Mouse (Mus musculus) heart, embryonic 16.5 days (tissue): Measurements from ENCODE around the gene Zbtb32. TPM values are rescaled to one million over a fixed set of nuclear protein-coding genes. Genes with fewer than 3 reads are reported as not detected.

Experiments used
- ATAC-seq: fragments of 200-750 bp; cut with Nextera tagmentation; replicated peaks from 2 replicates; pipeline ENCODE4 v1.8.0; 2017; ENCODE audit warnings: moderate number of reproducible peaks; ENCODE audit not compliant: insufficient read depth, low FRiP score; ENCODE audit errors: extremely low read depth
- H3K27ac ChIP-seq: fragments of 300-500 bp; sonication (generic); 2 replicates; pipeline ENCODE4 v1.5.1; 2014; ENCODE audit warnings: mild to moderate bottlenecking, low read length, control low read depth, moderate library complexity
- H3K27me3 ChIP-seq: fragments of 300-500 bp; sonication (generic); 2 replicates; pipeline ENCODE4 v1.6.1; 2014; ENCODE audit warnings: low read length, mixed read lengths; ENCODE audit not compliant: control insufficient read depth, insufficient read depth
- H3K36me3 ChIP-seq: fragments of 300-500 bp; sonication (generic); 2 replicates; pipeline ENCODE4 v1.6.1; 2014; ENCODE audit not compliant: control insufficient read depth, insufficient read depth
- H3K4me1 ChIP-seq: fragments of 300-500 bp; sonication (generic); 2 replicates; pipeline ENCODE4 v1.6.1; 2014; ENCODE audit warnings: low read length, mixed read lengths; ENCODE audit not compliant: control insufficient read depth, insufficient read depth
- H3K4me2 ChIP-seq: fragments of 300-500 bp; sonication (generic); 2 replicates; pipeline ENCODE4 v1.6.1; 2014; ENCODE audit warnings: low read depth, mild to moderate bottlenecking, control low read depth, low read length
- H3K4me3 ChIP-seq: fragments of 300-500 bp; sonication (generic); 2 replicates; pipeline ENCODE4 v1.5.1; 2014; ENCODE audit warnings: mild to moderate bottlenecking, control low read depth, low read length
- H3K9ac ChIP-seq: fragments of 300-500 bp; sonication (generic); 2 replicates; pipeline ENCODE4 v1.6.1; 2014; ENCODE audit warnings: low read length, control low read depth
- H3K9me3 ChIP-seq: fragments of 300-500 bp; sonication (generic); replicated peaks from 2 replicates; pipeline ENCODE4 v1.6.1; 2016; ENCODE audit warnings: low read length; ENCODE audit not compliant: control insufficient read depth
- WGBS: fragments of 180-500 bp; shearing (Covaris S2); extraction: QIAGEN DNeasy Blood & Tissue Kit; methylation state at CpG from one replicate; pipeline ENCODE4 v1.1.7; 2014; 5-methylcytosine and 5-hydroxymethylcytosine counted together
- polyA plus RNA-seq: library from polyadenylated mRNA; unstranded; fragments of >200 nt; fragmentation: Nextera tagmentation; extraction: Ambion mirVana; gene quantifications from 2 replicates; pipeline ENCODE4 v1.2.1, GENCODE M21; 2015

Zbtb32 gene
- 0.24 and 0.51 TPM in 2 replicates for polyA plus RNA-seq

- Histone ChIP-seq H3K4me1 (peaks cover 6% of the 10 kb centered on the region; the same call in 1 of the 2 replicates), H3K27ac (peak within 1 kb of the TSS; percentile 28; the same call in 1 of the 2 replicates), H3K27me3 (no peaks in the 10 kb centered on the region), H3K9ac (0 out of 2 replicates have a peak within 1 kb of the TSS, but pooled peaks have one; percentile 36), H3K36me3 (no peaks in the 10 kb centered on the region), H3K4me2 (0 out of 2 replicates have a peak within 1 kb of the TSS, but pooled peaks have one; percentile 3), H3K9me3 (no peaks in the 10 kb centered on the region), H3K4me3 (no peak within 1 kb of the TSS)
- ATAC-seq: no peak
- 92% methylated on average over 12 of the region's 12 CpGs for WGBS
These were observed at the start of gene Zbtb32 for GRCm38 (mm10) chr7:30598786-30599185. Gene Zbtb32, minus strand, starts transcription at chr7:30598909.

- Histone ChIP-seq H3K4me3 (no peak overlapping the region), H3K9me3 (no peaks in the 10 kb centered on the region), H3K9ac (no peak overlapping the region), H3K27ac (no peak overlapping the region), H3K4me2 (no peak overlapping the region), H3K36me3 (peaks cover 31% of the 10 kb centered on the region), H3K27me3 (peaks cover 21% of the 10 kb centered on the region), H3K4me1 (peaks cover 6% of the 10 kb centered on the region; the same call in 1 of the 2 replicates)
- 13% methylated on average over 4 of the region's 4 CpGs for WGBS
- no peak for ATAC-seq
These were observed 40.4 kb upstream of the Zbtb32 start for GRCm38 (mm10) chr7:30639083-30639482.

- Histone ChIP-seq H3K4me1 (peaks cover 6% of the 10 kb centered on the region; the same call in 1 of the 2 replicates), H3K36me3 (peaks cover 12% of the 10 kb centered on the region), H3K4me3 (no peak overlapping the region), H3K9me3 (no peaks in the 10 kb centered on the region), H3K4me2 (no peak overlapping the region; the same call in 1 of the 2 replicates), H3K27me3 (peaks cover 43% of the 10 kb centered on the region), H3K9ac (no peak overlapping the region), H3K27ac (no peak overlapping the region)
- no peak for ATAC-seq
- WGBS: 20% methylated on average over 11 of the region's 11 CpGs
These were observed 37.7 kb upstream of the Zbtb32 start for GRCm38 (mm10) chr7:30636395-30636794.

- no peak for ATAC-seq
- H3K4me2 ChIP-seq: peak within 1 kb of the TSS; percentile 5; the same call in 1 of the 2 replicates
- no peak within 1 kb of the TSS for H3K27ac ChIP-seq
- H3K4me1 ChIP-seq: peaks cover 6% of the 10 kb centered on the region; the same call in 1 of the 2 replicates
- H3K36me3 ChIP-seq: peaks cover 7% of the 10 kb centered on the region
- H3K4me3 ChIP-seq: no peak within 1 kb of the TSS; the same call in 1 of the 2 replicates
- 5% methylated on average over 5 of the region's 5 CpGs for WGBS
- H3K9ac ChIP-seq: no peak within 1 kb of the TSS
- H3K27me3 ChIP-seq: peaks cover 45% of the 10 kb centered on the region
- H3K9me3 ChIP-seq: no peaks in the 10 kb centered on the region
These were observed 37.0 kb upstream of the Zbtb32 start, which contains the start of gene Etv2 for GRCm38 (mm10) chr7:30635752-30636151. Gene Etv2, minus strand, starts transcription at chr7:30635852.

- H3K9me3 ChIP-seq: no peaks in the 10 kb centered on the region
- H3K9ac ChIP-seq: no peak overlapping the region
- peaks cover 5% of the 10 kb centered on the region; the same call in 1 of the 2 replicates for H3K4me1 ChIP-seq
- ATAC-seq: peak; percentile 37; the same call in 1 of the 2 replicates
- no peak overlapping the region for H3K27ac ChIP-seq
- peaks cover 47% of the 10 kb centered on the region for H3K27me3 ChIP-seq
- H3K36me3 ChIP-seq: no peaks in the 10 kb centered on the region
- H3K4me2 ChIP-seq: 0 out of 2 replicates have a peak overlapping the region, but pooled peaks have one; percentile 5
- 2% methylated on average over 20 of the region's 20 CpGs for WGBS
- no peak overlapping the region; the same call in 1 of the 2 replicates for H3K4me3 ChIP-seq
These were observed 35.9 kb upstream of the Zbtb32 start for GRCm38 (mm10) chr7:30634621-30635020.

GRCm38 (mm10) chr7:30633762-30634412 lies 35.2 kb upstream of the Zbtb32 start:
- 8% methylated on average over 27 of the region's 27 CpGs for WGBS
- H3K36me3 ChIP-seq: no peaks in the 10 kb centered on the region
- H3K9me3 ChIP-seq: no peaks in the 10 kb centered on the region
- H3K9ac ChIP-seq: no peak overlapping the region
- ATAC-seq: no peak
- no peaks in the 10 kb centered on the region; the same call in 1 of the 2 replicates for H3K4me1 ChIP-seq
- H3K27me3 ChIP-seq: peaks cover 47% of the 10 kb centered on the region
- no peak overlapping the region for H3K4me2 ChIP-seq
- H3K4me3 ChIP-seq: peak overlapping the region; percentile 1; the same call in 1 of the 2 replicates
- no peak overlapping the region for H3K27ac ChIP-seq

- no peak for ATAC-seq
- Histone ChIP-seq H3K27me3 (peaks cover 27% of the 10 kb centered on the region), H3K4me1 (peaks cover 11% of the 10 kb centered on the region), H3K27ac (no peak overlapping the region), H3K9ac (no peak overlapping the region), H3K4me3 (no peak overlapping the region), H3K4me2 (no peak overlapping the region), H3K36me3 (peaks cover 4% of the 10 kb centered on the region), H3K9me3 (no peaks in the 10 kb centered on the region)
These were observed 30.3 kb upstream of the Zbtb32 start for GRCm38 (mm10) chr7:30629013-30629412.

- Histone ChIP-seq H3K27ac (no peak overlapping the region), H3K9me3 (no peaks in the 10 kb centered on the region), H3K27me3 (peaks cover 6% of the 10 kb centered on the region), H3K36me3 (peaks cover 27% of the 10 kb centered on the region), H3K4me3 (no peak overlapping the region), H3K9ac (no peak overlapping the region), H3K4me2 (no peak overlapping the region), H3K4me1 (peaks cover 15% of the 10 kb centered on the region)
- no peak for ATAC-seq
- WGBS: 77% methylated on average over 5 of the region's 5 CpGs
These were observed 27.9 kb upstream of the Zbtb32 start for GRCm38 (mm10) chr7:30626647-30627046.
